Mouse (Mus musculus): ENCODE results near the gene Mtmr2.

DNA sequence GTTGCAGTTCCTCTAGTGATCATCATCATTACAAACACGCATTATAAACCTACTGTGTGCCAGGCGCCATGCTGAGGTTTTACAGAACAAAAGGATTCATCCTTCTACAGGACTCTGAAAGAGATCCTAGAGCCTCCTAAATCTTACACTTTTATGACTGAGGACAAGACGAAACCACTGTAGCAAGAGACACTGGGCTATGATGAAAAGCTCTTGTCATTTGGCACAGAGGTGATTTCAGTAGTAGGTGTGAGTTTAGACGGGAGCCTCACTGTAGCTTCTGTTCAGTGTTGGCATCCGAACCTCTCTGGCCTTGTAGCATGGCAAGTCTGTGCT lies 48.5 kb upstream of the Mtmr2 start:
- TF ChIP-seq CTCF (conservative IDR thresholded peaks at IDR 0.05; ENCODE audit: low read length) (no peak), NANOG (IDR thresholded peaks at IDR 0.05; ENCODE audit: borderline replicate concordance, low read length) (no peak), POU5F1 (IDR thresholded peaks at IDR 0.05; ENCODE audit: borderline replicate concordance, low read length) (no peak)

Data from E14TG2a.4 (cell line).